Mouse (Mus musculus): ENCODE measurements around the gene Lbhd1. TPM values are rescaled to one million over a fixed set of nuclear protein-coding genes. Genes with fewer than 3 reads are reported as not detected.

The Lbhd1 gene
- polyA plus RNA-seq, 1 experiment from 2014 or later, result 133 TPM

- Histone ChIP-seq H3K9ac (ENCODE audit: low read depth, low read length) (no peak overlapping the region), H3K27ac (ENCODE audit: low read depth, low read length) (no peak overlapping the region), H3K9me3 (ENCODE audit: control insufficient read depth, low read length) (no peaks in the 10 kb centered on the region), H3K4me3 (ENCODE audit: low read depth, low read length) (no peak overlapping the region), H3K4me1 (replicated peaks; ENCODE audit: control insufficient read depth, insufficient read depth, low read length) (peaks cover 30% of the 10 kb centered on the region), H3K36me3 (ENCODE audit: control insufficient read depth, insufficient read depth, low read length) (peaks cover 6% of the 10 kb centered on the region; the same call in 1 of the 2 replicates), H3K4me2 (no peak overlapping the region), H3K27me3 (replicated peaks; ENCODE audit: control insufficient read depth, insufficient read depth, low read length) (no peaks in the 10 kb centered on the region)
- WGBS, result 76% methylated on average over 6 of the region's 6 CpGs
- DNase-seq (ENCODE audit: low spot score) (no peak), ATAC-seq (replicated peaks; ENCODE audit: low FRiP score) (no peak)
Observed at GRCm38 (mm10) chr19:8842961-8843360, 40.6 kb upstream of the Lbhd1 start.

GRCm38 (mm10) chr19:8844371-8845129 is 39.0 kb upstream of the Lbhd1 start:
- Histone ChIP-seq H3K9ac (ENCODE audit: low read depth, low read length) (no peak overlapping the region), H3K4me3 (ENCODE audit: low read depth, low read length) (no peak overlapping the region), H3K27me3 (replicated peaks; ENCODE audit: control insufficient read depth, insufficient read depth, low read length) (no peaks in the 10 kb centered on the region), H3K9me3 (ENCODE audit: control insufficient read depth, low read length) (no peaks in the 10 kb centered on the region), H3K27ac (ENCODE audit: low read depth, low read length) (no peak overlapping the region), H3K4me2 (no peak overlapping the region), H3K4me1 (replicated peaks; ENCODE audit: control insufficient read depth, insufficient read depth, low read length) (peaks cover 14% of the 10 kb centered on the region), H3K36me3 (ENCODE audit: control insufficient read depth, insufficient read depth, low read length) (peaks cover 8% of the 10 kb centered on the region; the same call in 1 of the 2 replicates)
- DNase-seq (ENCODE audit: low spot score) (peak; percentile 71), ATAC-seq (replicated peaks; ENCODE audit: low FRiP score) (no peak)
- WGBS, result 67% methylated on average over 5 of the region's 5 CpGs

GRCm38 (mm10) chr19:8848356-8848755 is 35.2 kb upstream of the Lbhd1 start:
- Histone ChIP-seq H3K4me3 (ENCODE audit: low read depth, low read length) (no peak overlapping the region), H3K27ac (ENCODE audit: low read depth, low read length) (no peak overlapping the region), H3K4me1 (replicated peaks; ENCODE audit: control insufficient read depth, insufficient read depth, low read length) (no peaks in the 10 kb centered on the region), H3K27me3 (replicated peaks; ENCODE audit: control insufficient read depth, insufficient read depth, low read length) (no peaks in the 10 kb centered on the region), H3K9me3 (ENCODE audit: control insufficient read depth, low read length) (no peaks in the 10 kb centered on the region), H3K9ac (ENCODE audit: low read depth, low read length) (no peak overlapping the region), H3K4me2 (no peak overlapping the region), H3K36me3 (ENCODE audit: control insufficient read depth, insufficient read depth, low read length) (peaks cover 8% of the 10 kb centered on the region; the same call in 1 of the 2 replicates)
- WGBS, result 80% methylated on average over 5 of the region's 5 CpGs
- DNase-seq (ENCODE audit: low spot score), result no peak
- ATAC-seq (replicated peaks; ENCODE audit: low FRiP score), result no peak

GRCm38 (mm10) chr19:8850402-8850901 is 33.1 kb upstream of the Lbhd1 start, which contains the start of gene Lrrn4cl:
TSS of gene Lrrn4cl (plus strand) at chr19:8850768.
- DNase-seq (ENCODE audit: low spot score) (no peak), ATAC-seq (replicated peaks; ENCODE audit: low FRiP score) (0 out of 2 replicates have a peak, but pooled peaks have one; percentile 26)
- Histone ChIP-seq H3K36me3 (ENCODE audit: control insufficient read depth, insufficient read depth, low read length) (peaks cover 8% of the 10 kb centered on the region; the same call in 1 of the 2 replicates), H3K4me1 (replicated peaks; ENCODE audit: control insufficient read depth, insufficient read depth, low read length) (no peaks in the 10 kb centered on the region), H3K27me3 (replicated peaks; ENCODE audit: control insufficient read depth, insufficient read depth, low read length) (no peaks in the 10 kb centered on the region), H3K4me3 (ENCODE audit: low read depth, low read length) (no peak within 1 kb of the TSS), H3K27ac (ENCODE audit: low read depth, low read length) (no peak within 1 kb of the TSS), H3K9ac (ENCODE audit: low read depth, low read length) (no peak within 1 kb of the TSS), H3K9me3 (ENCODE audit: control insufficient read depth, low read length) (no peaks in the 10 kb centered on the region), H3K4me2 (peak within 1 kb of the TSS; percentile 10; the same call in 1 of the 2 replicates)
- WGBS, result 48% methylated on average over 7 of the region's 7 CpGs

GRCm38 (mm10) chr19:8851639-8852038 is 31.9 kb upstream of the Lbhd1 start:
- 44% methylated on average over 7 of the region's 7 CpGs for WGBS
- no peaks in the 10 kb centered on the region for H3K4me1 ChIP-seq (replicated peaks; ENCODE audit: control insufficient read depth, insufficient read depth, low read length)
- no peaks in the 10 kb centered on the region for H3K27me3 ChIP-seq (replicated peaks; ENCODE audit: control insufficient read depth, insufficient read depth, low read length)
- H3K4me3 ChIP-seq (ENCODE audit: low read depth, low read length), result no peak overlapping the region
- H3K27ac ChIP-seq (ENCODE audit: low read depth, low read length), result no peak overlapping the region
- no peaks in the 10 kb centered on the region for H3K9me3 ChIP-seq (ENCODE audit: control insufficient read depth, low read length)
- DNase-seq (ENCODE audit: low spot score) (no peak), ATAC-seq (replicated peaks; ENCODE audit: low FRiP score) (no peak)
- H3K4me2 ChIP-seq, result peak overlapping the region; percentile 10; the same call in 1 of the 2 replicates
- no peak overlapping the region for H3K9ac ChIP-seq (ENCODE audit: low read depth, low read length)
- H3K36me3 ChIP-seq (ENCODE audit: control insufficient read depth, insufficient read depth, low read length), result peaks cover 8% of the 10 kb centered on the region; the same call in 1 of the 2 replicates

GRCm38 (mm10) chr19:8852236-8852928 is 31.1 kb upstream of the Lbhd1 start:
- no peak overlapping the region for H3K4me3 ChIP-seq (ENCODE audit: low read depth, low read length)
- ATAC-seq (replicated peaks; ENCODE audit: low FRiP score) (no peak), DNase-seq (ENCODE audit: low spot score) (no peak)
- H3K36me3 ChIP-seq (ENCODE audit: control insufficient read depth, insufficient read depth, low read length), result peaks cover 3% of the 10 kb centered on the region; the same call in 1 of the 2 replicates
- no peak overlapping the region for H3K27ac ChIP-seq (ENCODE audit: low read depth, low read length)
- no peaks in the 10 kb centered on the region for H3K4me1 ChIP-seq (replicated peaks; ENCODE audit: control insufficient read depth, insufficient read depth, low read length)
- H3K4me2 ChIP-seq, result no peak overlapping the region
- WGBS, result 52% methylated on average over 10 of the region's 10 CpGs
- no peaks in the 10 kb centered on the region for H3K27me3 ChIP-seq (replicated peaks; ENCODE audit: control insufficient read depth, insufficient read depth, low read length)
- H3K9ac ChIP-seq (ENCODE audit: low read depth, low read length), result no peak overlapping the region
- no peaks in the 10 kb centered on the region for H3K9me3 ChIP-seq (ENCODE audit: control insufficient read depth, low read length)

- H3K9me3 ChIP-seq (ENCODE audit: control insufficient read depth, low read length), result no peaks in the 10 kb centered on the region
Observed at GRCm38 (mm10) chr19:8853117-8853516, 30.4 kb upstream of the Lbhd1 start.

GRCm38 (mm10) chr19:8857689-8858088 is 25.8 kb upstream of the Lbhd1 start:
- no peak overlapping the region for H3K4me2 ChIP-seq
- no peak overlapping the region for H3K4me3 ChIP-seq (ENCODE audit: low read depth, low read length)
- DNase-seq (ENCODE audit: low spot score) (no peak), ATAC-seq (replicated peaks; ENCODE audit: low FRiP score) (0 out of 2 replicates have a peak, but pooled peaks have one; percentile 47)
- no peaks in the 10 kb centered on the region for H3K27me3 ChIP-seq (replicated peaks; ENCODE audit: control insufficient read depth, insufficient read depth, low read length)
- H3K36me3 ChIP-seq (ENCODE audit: control insufficient read depth, insufficient read depth, low read length), result no peaks in the 10 kb centered on the region
- H3K4me1 ChIP-seq (replicated peaks; ENCODE audit: control insufficient read depth, insufficient read depth, low read length), result no peaks in the 10 kb centered on the region
- no peaks in the 10 kb centered on the region for H3K9me3 ChIP-seq (ENCODE audit: control insufficient read depth, low read length)
- no peak overlapping the region for H3K27ac ChIP-seq (ENCODE audit: low read depth, low read length)
- no peak overlapping the region for H3K9ac ChIP-seq (ENCODE audit: low read depth, low read length)
- 34% methylated on average over 4 of the region's 4 CpGs for WGBS

More at GRCm38 (mm10) chr19:8853117-8853516, 30.4 kb upstream of the Lbhd1 start:
- Histone ChIP-seq H3K4me2 (no peak overlapping the region), H3K4me1 (replicated peaks; ENCODE audit: control insufficient read depth, insufficient read depth, low read length) (no peaks in the 10 kb centered on the region), H3K9ac (ENCODE audit: low read depth, low read length) (no peak overlapping the region), H3K27me3 (replicated peaks; ENCODE audit: control insufficient read depth, insufficient read depth, low read length) (no peaks in the 10 kb centered on the region), H3K27ac (ENCODE audit: low read depth, low read length) (no peak overlapping the region), H3K36me3 (ENCODE audit: control insufficient read depth, insufficient read depth, low read length) (peaks cover 2% of the 10 kb centered on the region; the same call in 1 of the 2 replicates), H3K4me3 (ENCODE audit: low read depth, low read length) (no peak overlapping the region)
- DNase-seq (ENCODE audit: low spot score), result no peak
- 77% methylated on average over 3 of the region's 3 CpGs for WGBS
- no peak for ATAC-seq (replicated peaks; ENCODE audit: low FRiP score)

Measured in liver, embryonic 11.5 days (tissue).